Comparison of ENCODE assay signal across 19 mouse cellular contexts in genomic region chr15:99499726-99500125, GRCm38 (mm10). TPM values are rescaled to one million over a fixed set of nuclear protein-coding genes. Genes with fewer than 3 reads are reported as not detected.
A peak's percentile ranks its signal among the peaks of the same experiment; 100 is the strongest.
DNase-seq lines count a peak whose midpoint lies in the region; ATAC-seq lines count a peak whose summit lies in the region.
"Had no signal": no experiment of that assay in that cellular context is flagged by ENCODE, and none has a peak within 500 bp of the region (broad histone marks: within the 10 kb centered on the region; RNA-seq: fewer than 3 reads in every experiment).

No protein-coding gene starts in this region.

- no peaks in the 10 kb centered on the region for H3K9me3 ChIP-seq in heart, embryonic 14.5 days (ENCODE audit: control insufficient read depth, low read length)
- H3K9me3 ChIP-seq in megakaryocyte, embryonic 14.5 days = peaks cover 5% of the 10 kb centered on the region; the same call in 1 of the 2 replicates
- H3K9me3 ChIP-seq: hindbrain, embryonic 15.5 days; intestine, embryonic 15.5 days; midbrain, embryonic 15.5 days had no signal

- peak; percentile 46 for DNase-seq in cerebellum, adult 11 months
- no peak for DNase-seq in cerebellum, postnatal 4 days (ENCODE audit: low spot score in 2 of 2)
- DNase-seq in heart, adult 9 months (ENCODE audit: low spot score in 2 of 2) = no peak
- peak; percentile 12 to 18 for DNase-seq in kidney, postnatal 36 days
- no peak for DNase-seq in kidney, postnatal 4 days
- DNase-seq: adrenal gland, adult 8-10 months; heart, postnatal 14 days had no signal

- peaks cover 16% of the 10 kb centered on the region for H3K27me3 ChIP-seq in heart, embryonic 14.5 days (ENCODE audit: control insufficient read depth, insufficient read depth, low read length)
- H3K27me3 ChIP-seq in megakaryocyte, embryonic 14.5 days (replicated peaks) = peaks cover 79% of the 10 kb centered on the region
- H3K27me3 ChIP-seq: hindbrain, embryonic 15.5 days; intestine, embryonic 15.5 days; midbrain, embryonic 15.5 days; Patski had no signal

- no peak overlapping the region for H3K9ac ChIP-seq in heart, embryonic 14.5 days (ENCODE audit: low read length)
- H3K9ac ChIP-seq: hindbrain, embryonic 15.5 days; intestine, embryonic 15.5 days; lung, embryonic 14.5 days; midbrain, embryonic 15.5 days had no signal

- no peak overlapping the region for H3K27ac ChIP-seq in heart, embryonic 14.5 days (replicated peaks in 1 of 2; ENCODE audit: control insufficient read depth in 1 of 2, insufficient read depth in 1 of 2, low read depth in 2 of 2, low read length in 2 of 2)
- H3K27ac ChIP-seq: hindbrain, embryonic 15.5 days; intestine, embryonic 15.5 days; midbrain, embryonic 15.5 days had no signal

- no peak overlapping the region for H3K4me3 ChIP-seq in heart, embryonic 14.5 days (ENCODE audit: control insufficient read depth in 1 of 2, insufficient read depth in 1 of 2, low read depth in 1 of 2, low read length in 2 of 2)
- H3K4me3 ChIP-seq in megakaryocyte, embryonic 14.5 days (replicated peaks) = peak overlapping the region; percentile 38
- H3K4me3 ChIP-seq: hindbrain, embryonic 15.5 days; intestine, embryonic 15.5 days; midbrain, embryonic 15.5 days; myocyte had no signal

- 26% methylated on average over 6 of the region's 6 CpGs for WGBS in heart, embryonic 14.5 days

- peaks cover 32 to 40% of the 10 kb centered on the region in 2 experiments for H3K4me1 ChIP-seq in heart, embryonic 14.5 days (ENCODE audit: control insufficient read depth in 2 of 2, insufficient read depth in 2 of 2, low read length in 2 of 2)
- peaks cover 19% of the 10 kb centered on the region for H3K4me1 ChIP-seq in megakaryocyte, embryonic 14.5 days

- no peak for ATAC-seq in heart, embryonic 14.5 days (ENCODE audit: insufficient number of reproducible peaks, insufficient read depth, low FRiP score, low read depth)
- ATAC-seq in megakaryocyte, adult 5-6 weeks (ENCODE audit: poor library complexity, severe bottlenecking) = no peak
- ATAC-seq: midbrain, embryonic 15.5 days; Patski had no signal

- H3K4me2 ChIP-seq in heart, embryonic 14.5 days (ENCODE audit: low read length) = peak overlapping the region; percentile 17; the same call in 1 of the 2 replicates
- H3K4me2 ChIP-seq: hindbrain, embryonic 15.5 days; intestine, embryonic 15.5 days; liver, embryonic 11.5 days; lung, embryonic 14.5 days; midbrain, embryonic 15.5 days had no signal

- no peaks in the 10 kb centered on the region for H3K36me3 ChIP-seq in heart, embryonic 14.5 days (ENCODE audit: control insufficient read depth, insufficient read depth, low read length)
- H3K36me3 ChIP-seq in megakaryocyte, embryonic 14.5 days (replicated peaks; ENCODE audit: low read length) = no peaks in the 10 kb centered on the region
- H3K36me3 ChIP-seq: hindbrain, embryonic 15.5 days; intestine, embryonic 15.5 days; midbrain, embryonic 15.5 days had no signal

RNA-seq across cellular contexts. Expression of gene Bcdin3d, which starts 25.2 kb away (rescaled TPM):
- 11.8 and 12.5 TPM in 2 replicates for polyA plus RNA-seq in heart, embryonic 14.5 days (2014; fragmentation: Nextera tagmentation; extraction: Ambion mirVana)
- polyA plus RNA-seq in megakaryocyte, embryonic 14.5 days (2012; ENCODE audit: insufficient read depth, low replicate concordance) = 3.8 and 10.2 TPM in 2 replicates
- total RNA-seq in megakaryocyte, adult 5-6 weeks (2015) = 8.2 and 9.8 TPM in 2 replicates
- total RNA-seq in megakaryocyte, adult 5-6 weeks (2017) = 3.6 and 4.6 TPM in 2 replicates

RNA-seq across cellular contexts. Expression of gene Faim2, which starts 28.2 kb away (rescaled TPM):
- 0.19 TPM in 1 of 2 replicates, not detected in the other for polyA plus RNA-seq in heart, embryonic 14.5 days (2014; fragmentation: Nextera tagmentation; extraction: Ambion mirVana)
- 0.14 TPM in 1 of 2 replicates, not detected in the other for polyA plus RNA-seq in megakaryocyte, embryonic 14.5 days (2012; ENCODE audit: insufficient read depth, low replicate concordance)
- 0.04 TPM in 1 of 2 replicates, not detected in the other for total RNA-seq in megakaryocyte, adult 5-6 weeks (2015)
- 0.49 TPM in 1 of 2 replicates, not detected in the other for total RNA-seq in megakaryocyte, adult 5-6 weeks (2017)
- total RNA-seq: gastrocnemius, postnatal 4 days had no signal
- polyA plus RNA-seq: limb, embryonic 11.5 days had no signal

RNA-seq across cellular contexts. Expression of gene Nckap5l, which starts 42.2 kb away (rescaled TPM):
- polyA plus RNA-seq in heart, embryonic 14.5 days (2014; fragmentation: Nextera tagmentation; extraction: Ambion mirVana) = 7.5 and 9.2 TPM in 2 replicates
- polyA plus RNA-seq in megakaryocyte, embryonic 14.5 days (2012; ENCODE audit: insufficient read depth, low replicate concordance) = 13.8 and 16.8 TPM in 2 replicates
- total RNA-seq in megakaryocyte, adult 5-6 weeks (2015) = 0.84 and 4.0 TPM in 2 replicates
- 0.73 TPM in 1 of 2 replicates, not detected in the other for total RNA-seq in megakaryocyte, adult 5-6 weeks (2017)

Comparison
In these comparisons a context has a peak if more than half of its experiments do, and no peak if none do; other contexts are left out.
1. DNase-seq: peak in cerebellum, adult 11 months (single experiment) and kidney, postnatal 36 days (2 of 2); none in cerebellum, postnatal 4 days (0 of 2), heart, adult 9 months (0 of 2) and kidney, postnatal 4 days (0 of 2).